Mouse (Mus musculus): ENCODE results near the gene Serpina1d.
"Not testable (repeated sequence)": the region's sequence is repeated elsewhere in the genome, so short reads cannot be mapped to it uniquely, and the experiment has no call there.

Serpina1d gene

GRCm38 (mm10) chr12:103773246-103773851, at the start of gene Serpina1d:
Gene Serpina1d (minus strand): TSS chr12:103773592.
- DNase-seq (ENCODE audit: low read depth, low spot score): not testable (repeated sequence)

- not testable (repeated sequence) for DNase-seq (ENCODE audit: low read depth, low spot score)
Measured at GRCm38 (mm10) chr12:103770597-103770996, 2.8 kb downstream of the Serpina1d start.

- not testable (repeated sequence) for DNase-seq (ENCODE audit: low read depth, low spot score)
Measured at GRCm38 (mm10) chr12:103763083-103763482, 10.3 kb downstream of the Serpina1d start.

GRCm38 (mm10) chr12:103760316-103760715, 13.1 kb downstream of the Serpina1d start:
- not testable (repeated sequence) for DNase-seq (ENCODE audit: low read depth, low spot score)

- not testable (repeated sequence) for DNase-seq (ENCODE audit: low read depth, low spot score)
Measured at GRCm38 (mm10) chr12:103745957-103746356, 27.4 kb downstream of the Serpina1d start.

- not testable (repeated sequence) for DNase-seq (ENCODE audit: low read depth, low spot score)
Measured at GRCm38 (mm10) chr12:103737791-103738580, 35.4 kb downstream of the Serpina1d start.

GRCm38 (mm10) chr12:103735566-103735965, 37.8 kb downstream of the Serpina1d start:
- not testable (repeated sequence) for DNase-seq (ENCODE audit: low read depth, low spot score)

GRCm38 (mm10) chr12:103735101-103735500, 38.3 kb downstream of the Serpina1d start:
- DNase-seq (ENCODE audit: low read depth, low spot score): not testable (repeated sequence)
